Mouse (Mus musculus) left cerebral cortex, adult 18-20 months (tissue): Measurements from ENCODE around the gene Atg13. TPM values are rescaled to one million over a fixed set of nuclear protein-coding genes. Genes with fewer than 3 reads are reported as not detected.

Experiments
- total RNA-seq, 2 experiments: library from RNA; stranded (reverse); gene quantifications; 2 replicates each; pipeline ENCODE4 v1.2.3; 2021

Gene Atg13
- total RNA-seq, 2 experiments from 2014 or later: 91.9 to 92.9 TPM

Other genes starting within 250 kb of the Atg13 start
- gene Ckap5, start 183.8 kb downstream of the Atg13 start, total RNA-seq: 100 to 1,000 TPM; 124 to 127 TPM
- gene F2, start 74.2 kb downstream of the Atg13 start, total RNA-seq: under 1 TPM in 1 of 2 experiments, not detected in 1; 0.14 TPM
- 10 to 100 TPM; 10.2 to 11.4 TPM for gene Zfp408, start 60.8 kb downstream of the Atg13 start, total RNA-seq
- 10 to 100 TPM; 67.0 to 67.9 TPM for gene Arhgap1, start 60.7 kb downstream of the Atg13 start, total RNA-seq
- gene Harbi1, start 276 bp upstream of the Atg13 start, total RNA-seq: 1 to 10 TPM; 6.6 to 7.8 TPM
- gene Ambra1, start 19.6 kb upstream of the Atg13 start, total RNA-seq: 10 to 100 TPM; 52.5 to 53.6 TPM
- gene Chrm4, start 216.7 kb upstream of the Atg13 start, total RNA-seq: 10 to 100 TPM; 56.6 to 61.4 TPM
- 10 to 100 TPM; 19.0 to 23.8 TPM for gene Mdk, start 221.7 kb upstream of the Atg13 start, total RNA-seq
- not detected for gene Gm9821, start 235.1 kb upstream of the Atg13 start, total RNA-seq